Mouse (Mus musculus) ZHBTc4 (cell line): Measurements from ENCODE around the gene Lrig1.

Experiments used
- DNase-seq: peaks from one replicate; pipeline ENCODE4 v3.0.0-alpha.2; 2011; ENCODE audit warnings: low read depth, low spot score

The Lrig1 gene

DNA sequence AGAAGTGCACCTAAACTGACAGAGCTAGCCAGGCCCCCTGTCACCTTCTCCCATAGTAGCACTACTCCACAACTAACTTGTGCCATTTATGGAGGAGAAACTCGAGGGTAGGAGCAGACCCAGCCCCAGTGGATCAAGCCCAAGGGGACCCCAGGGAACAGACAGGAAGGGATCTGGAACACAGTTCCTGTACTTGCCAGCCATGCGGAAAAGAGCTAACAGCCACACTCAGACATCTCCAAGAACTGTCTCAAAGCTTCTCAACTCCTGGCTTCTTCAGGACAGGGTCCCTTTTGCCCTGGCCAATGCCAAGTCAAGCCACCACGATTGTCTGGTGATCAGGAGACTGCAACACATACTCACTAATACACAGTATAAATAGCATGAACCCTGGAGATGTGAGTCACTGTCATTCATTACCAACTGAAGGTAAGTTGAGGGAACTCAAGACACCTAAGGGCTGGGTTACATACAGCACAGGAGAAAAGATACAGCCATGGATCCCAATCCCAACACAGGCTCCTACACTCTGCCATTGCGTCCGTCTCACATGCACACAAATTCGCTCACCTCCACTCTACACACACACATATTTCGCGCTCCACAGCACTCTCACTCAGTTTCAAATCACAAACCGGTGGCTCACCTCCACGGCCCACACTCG is 1.3 kb downstream of the Lrig1 start:
- DNase-seq, result no peak

DNA sequence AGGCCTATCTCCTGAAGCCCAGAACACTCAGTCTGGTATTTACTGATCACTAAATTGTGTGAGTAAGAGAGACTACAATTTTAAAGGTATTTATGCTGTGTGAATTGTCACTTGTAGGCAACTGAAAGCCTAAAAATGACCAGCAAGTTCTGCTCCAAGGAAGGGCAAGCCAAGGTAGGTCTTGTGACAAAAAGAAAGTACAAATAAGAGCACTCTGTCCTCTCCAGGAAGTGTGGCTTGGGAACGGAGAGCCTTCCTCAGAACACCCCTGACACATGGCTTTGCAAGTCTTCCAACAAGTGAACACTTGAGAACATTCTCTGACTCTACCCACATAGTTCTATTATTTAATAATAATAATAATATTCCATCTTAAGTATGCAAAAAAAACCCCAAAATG is 2.5 kb downstream of the Lrig1 start:
- DNase-seq, result no peak

DNA sequence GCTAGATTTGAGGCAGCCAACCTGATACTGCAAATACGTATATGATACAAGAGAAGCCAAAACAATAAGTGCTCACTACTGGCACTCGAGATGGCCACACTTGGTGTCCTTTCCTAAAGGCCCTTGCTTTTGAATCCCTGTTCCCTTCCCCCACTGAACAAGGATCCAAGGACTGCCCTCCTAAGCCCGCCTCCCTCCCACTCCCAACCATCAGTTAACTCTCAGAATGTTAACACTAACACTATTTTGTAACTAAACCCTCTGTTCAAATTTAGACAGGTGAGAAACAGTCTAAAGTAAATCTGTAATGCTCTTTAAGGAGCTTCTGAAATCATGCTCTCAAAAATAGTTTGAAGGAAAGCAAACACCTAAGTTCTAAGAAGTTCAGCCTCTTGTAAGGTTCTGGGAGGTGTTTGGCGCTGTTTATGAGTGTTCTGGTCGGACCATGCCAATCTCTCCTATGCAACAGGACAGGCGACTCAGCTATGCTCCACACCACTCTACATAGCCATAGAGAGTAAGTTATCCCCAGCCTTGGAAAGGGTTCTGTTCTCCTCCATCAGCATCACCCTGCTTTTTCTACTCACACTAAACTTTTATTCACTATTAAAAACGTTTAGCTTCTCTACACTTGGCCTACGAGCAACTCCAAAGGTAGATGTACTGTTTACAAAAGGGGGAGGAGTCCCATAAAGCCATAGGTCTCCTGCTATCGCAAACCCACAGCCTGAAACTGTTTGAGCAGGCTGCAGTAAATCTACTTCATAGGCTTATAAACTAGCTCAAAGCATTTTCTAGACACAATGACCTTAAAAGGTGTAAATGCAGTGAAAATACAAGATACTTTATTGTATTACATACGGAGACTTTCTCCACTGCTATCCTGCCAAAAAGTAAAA is 3.5 kb downstream of the Lrig1 start:
- DNase-seq, result no peak

DNA sequence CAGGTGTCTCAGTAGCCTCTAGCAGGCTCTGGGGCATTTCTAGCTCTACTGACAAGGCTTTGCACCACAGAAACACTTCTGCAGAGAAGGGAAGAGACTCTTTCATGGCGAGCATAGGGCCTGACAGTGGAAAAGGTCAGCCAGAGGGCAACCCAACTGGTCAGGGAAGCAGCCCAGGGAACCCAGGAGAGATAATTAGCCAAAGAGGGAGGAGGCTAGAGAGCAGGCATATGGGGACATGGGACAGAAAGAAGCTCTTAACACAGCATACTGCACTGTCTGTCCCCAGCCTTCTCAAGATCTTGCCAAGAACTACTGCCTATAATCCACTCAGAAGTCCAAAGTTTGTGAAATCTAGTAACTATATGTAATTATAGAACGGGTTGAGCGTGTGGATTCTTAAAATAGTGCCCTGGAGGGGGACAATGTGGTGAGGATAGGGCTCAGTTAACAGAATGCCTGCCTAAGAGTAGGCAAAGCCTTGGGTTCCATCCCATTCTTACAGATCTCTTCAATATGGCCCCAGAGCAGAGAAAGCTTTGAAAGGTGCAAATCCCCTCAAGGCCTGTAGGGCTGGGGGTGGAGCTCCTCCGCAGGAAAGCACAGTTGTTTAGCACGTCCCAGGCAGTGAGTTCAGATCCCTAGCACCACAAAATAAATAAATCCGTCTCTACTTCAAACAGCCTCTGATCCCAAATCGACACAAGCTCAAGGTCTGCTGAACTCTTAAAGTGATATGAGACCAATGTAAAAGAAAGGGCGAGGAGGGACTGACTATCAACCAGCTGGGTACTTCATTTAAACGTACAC is 4.6 kb downstream of the Lrig1 start:
- DNase-seq, result peak; percentile 70

DNA sequence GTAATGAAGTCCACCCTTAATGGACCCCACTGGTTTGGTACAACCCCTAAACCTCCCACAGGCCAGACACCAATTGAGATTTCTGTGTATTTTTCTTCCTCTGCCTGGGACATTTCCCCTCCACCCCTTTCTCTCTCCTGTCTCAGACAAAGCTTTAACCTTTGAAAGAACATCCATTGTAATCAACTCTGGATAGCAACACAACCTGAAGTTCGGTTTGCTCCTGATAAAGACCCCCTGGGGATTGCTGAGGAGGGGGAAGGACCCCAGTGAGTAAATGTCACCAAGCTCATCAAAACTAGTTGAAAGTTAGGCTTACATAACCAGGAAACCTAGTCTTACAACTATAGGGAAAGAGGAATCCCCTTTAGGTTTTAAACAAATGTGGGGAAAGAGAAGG is 5.5 kb downstream of the Lrig1 start:
- peak; percentile 59 for DNase-seq

DNA sequence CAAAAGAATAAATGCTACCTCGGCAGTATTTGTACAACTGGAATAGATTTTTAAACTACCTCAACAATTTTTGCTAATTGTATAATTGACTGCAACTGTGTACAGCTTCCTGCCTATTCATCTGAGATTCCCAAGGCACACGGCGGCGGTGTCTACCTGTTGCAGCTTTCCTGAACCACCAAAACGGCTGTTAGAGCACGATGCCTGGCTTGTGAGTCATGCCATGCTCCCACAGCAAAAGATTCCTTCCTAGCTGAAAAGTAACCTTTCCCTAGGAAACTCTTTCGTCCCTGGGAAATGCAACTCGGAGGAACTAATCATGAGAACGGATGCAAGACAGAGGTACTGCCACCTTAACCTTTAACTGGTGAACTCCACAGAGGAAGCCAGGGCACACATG is 6.9 kb downstream of the Lrig1 start:
- DNase-seq, result no peak

DNA sequence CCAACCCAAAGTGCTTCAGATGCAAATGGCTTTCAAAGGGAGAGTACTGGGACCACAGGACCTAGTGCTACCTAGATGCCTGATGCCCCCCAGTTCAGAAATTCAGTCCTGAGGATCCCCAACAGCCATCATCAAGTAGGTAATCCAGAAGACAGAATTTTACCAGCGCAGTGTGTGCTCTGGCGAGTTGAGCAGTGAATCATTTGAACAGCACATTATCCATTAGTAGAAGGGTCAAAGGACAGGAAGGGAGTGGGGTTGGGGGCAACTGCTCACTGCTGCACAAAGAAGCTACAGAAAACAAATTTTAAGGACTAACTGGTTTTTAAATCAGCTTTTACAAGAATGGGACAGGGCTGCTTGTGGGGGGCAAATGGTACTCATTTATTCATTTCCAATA is 8.0 kb downstream of the Lrig1 start:
- DNase-seq, result no peak

DNA sequence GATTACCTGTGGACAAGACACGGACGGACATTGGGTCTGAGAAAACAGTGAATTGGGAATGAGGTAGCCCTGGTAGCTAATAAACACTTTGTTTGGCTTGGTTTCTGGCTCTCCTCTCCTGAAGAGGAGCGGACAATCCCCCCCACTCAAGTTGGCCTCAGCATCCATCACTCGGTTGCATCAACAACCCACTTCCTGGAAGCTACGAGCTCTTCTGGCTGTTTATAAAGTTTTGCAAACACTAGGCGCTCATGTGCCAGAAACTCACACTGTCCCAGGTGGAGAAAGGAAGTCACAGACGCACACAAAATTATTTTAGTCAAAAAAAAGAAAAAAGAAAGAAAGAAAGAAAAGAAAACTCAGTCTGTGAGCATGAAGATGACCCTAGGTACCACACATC is 9.7 kb downstream of the Lrig1 start:
- DNase-seq, result no peak

DNA sequence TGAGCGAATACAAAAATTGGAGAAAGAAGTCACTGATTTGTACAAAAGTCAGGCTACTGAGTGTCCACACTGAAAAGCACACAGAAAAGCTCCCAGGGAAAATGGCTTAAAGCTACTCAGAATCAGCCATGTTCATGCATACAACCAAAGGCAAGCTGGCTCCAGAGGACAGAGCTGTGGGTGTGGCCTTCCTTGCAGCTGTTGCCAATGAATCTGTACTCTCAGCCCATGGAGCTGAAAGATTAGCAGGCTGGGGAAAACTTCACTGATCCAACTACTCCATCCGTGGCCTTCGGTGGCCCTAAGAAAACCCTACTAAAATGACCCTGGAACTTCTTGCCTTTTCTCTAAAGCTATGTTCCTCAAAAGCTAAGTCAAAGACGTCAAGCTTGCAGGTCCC is 11.2 kb downstream of the Lrig1 start:
- DNase-seq, result peak; percentile 50

DNA sequence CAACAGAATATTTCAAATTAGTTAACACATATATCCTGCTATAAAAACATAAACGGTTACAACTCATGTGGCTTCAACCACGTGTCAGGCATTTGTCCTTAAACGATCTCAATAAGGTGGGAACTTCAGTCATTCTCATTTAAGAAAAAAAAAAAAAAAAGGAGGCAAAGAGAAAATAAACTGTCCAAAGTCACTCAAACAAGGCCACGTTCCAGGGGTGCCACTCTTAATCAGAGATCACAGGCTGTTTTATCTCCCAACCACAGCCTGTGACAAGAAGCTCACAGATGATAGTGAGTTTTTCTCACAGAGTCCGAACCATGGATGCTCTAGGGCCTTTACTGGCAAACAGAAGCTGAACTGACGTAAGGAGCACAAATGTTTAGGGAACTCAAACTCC is 13.9 kb downstream of the Lrig1 start:
- DNase-seq, result no peak

DNA sequence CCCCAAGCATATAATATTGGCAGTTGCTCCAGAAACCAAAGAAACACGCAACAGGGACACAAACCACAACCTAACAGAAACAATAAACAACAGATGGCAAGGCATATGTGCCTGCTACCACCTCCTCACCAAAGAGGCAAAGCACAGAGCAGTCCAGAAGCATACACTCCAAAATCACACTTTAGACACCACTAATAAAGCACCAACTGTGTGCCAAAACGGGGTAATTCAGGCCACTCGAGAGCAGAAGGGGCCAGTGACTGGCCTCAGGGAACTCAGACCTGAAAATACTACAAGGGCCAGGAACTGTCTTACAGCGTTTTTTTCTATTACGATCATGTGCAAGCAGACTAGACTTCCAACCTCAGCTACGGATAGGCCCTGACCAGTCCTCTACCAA is 14.3 kb downstream of the Lrig1 start:
- no peak for DNase-seq

DNA sequence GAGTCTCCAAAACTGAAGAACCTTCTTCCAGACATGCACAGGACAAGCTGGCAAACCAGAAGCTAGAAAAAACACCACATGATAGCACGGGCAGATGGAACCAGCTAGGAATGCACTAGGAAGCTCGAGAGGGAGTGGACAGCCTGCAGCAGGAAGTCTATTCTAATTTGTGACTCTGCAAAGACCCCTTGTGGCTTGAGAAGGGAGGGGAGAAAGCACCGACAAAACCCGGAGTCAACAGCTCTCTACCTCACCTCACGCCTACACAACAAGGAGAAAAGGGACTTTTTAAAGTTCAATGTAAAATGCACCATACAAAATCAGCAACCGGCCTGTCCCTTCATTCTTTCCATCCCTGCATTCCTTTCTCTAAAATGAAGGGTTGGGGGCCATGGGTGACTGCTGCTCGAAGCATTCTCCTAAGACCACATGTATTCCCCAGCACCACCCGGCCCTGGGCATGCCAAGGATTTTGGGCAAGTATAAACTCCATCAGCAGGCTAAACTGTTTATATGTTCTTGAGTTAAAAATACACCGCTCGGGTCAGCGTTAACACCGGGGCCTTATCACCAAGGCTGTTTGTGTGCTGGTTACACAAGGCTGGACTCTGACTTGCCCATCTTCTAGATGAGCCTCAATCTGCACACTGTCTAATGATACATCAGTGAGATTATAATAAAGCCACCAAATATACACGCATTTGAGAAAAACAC is 15.0 kb downstream of the Lrig1 start:
- DNase-seq, result peak; percentile 77

DNA sequence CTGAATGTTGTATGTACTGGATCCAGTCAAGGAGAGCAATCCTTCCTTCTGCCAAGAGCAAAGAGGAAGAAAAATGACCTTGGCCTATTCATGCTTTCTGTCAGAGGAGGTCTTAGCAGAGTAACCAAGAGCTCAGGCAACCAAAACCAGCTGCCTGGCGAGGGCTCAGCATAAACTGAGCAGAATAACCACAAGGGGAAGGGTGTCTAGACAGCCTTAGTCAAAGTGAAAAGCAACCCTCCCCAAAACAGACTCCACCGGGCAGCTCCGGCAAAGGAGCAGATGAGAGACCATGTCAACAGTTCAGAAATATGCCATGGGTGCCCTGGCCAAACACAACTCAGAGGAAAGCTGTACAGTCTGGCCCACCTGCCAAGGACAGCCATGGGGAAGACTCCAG is 16.3 kb downstream of the Lrig1 start:
- no peak for DNase-seq

DNA sequence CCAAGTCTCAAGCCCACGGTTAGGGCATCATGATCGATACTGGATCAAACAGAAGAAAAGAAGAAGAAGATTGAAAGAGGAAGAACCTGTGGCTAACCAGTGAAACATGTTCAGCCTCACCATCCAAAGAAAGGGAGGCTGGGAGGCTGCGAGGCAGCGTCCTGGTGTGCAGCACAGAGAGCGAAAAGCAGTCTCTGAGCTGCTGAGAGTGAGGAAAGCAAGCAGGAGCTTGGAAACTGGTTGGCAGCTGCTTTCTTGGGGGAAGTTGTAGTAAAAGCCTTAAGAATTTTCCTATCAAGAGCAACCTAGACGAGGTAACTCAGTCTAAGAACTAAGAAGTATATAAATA is 17.7 kb downstream of the Lrig1 start:
- no peak for DNase-seq

DNA sequence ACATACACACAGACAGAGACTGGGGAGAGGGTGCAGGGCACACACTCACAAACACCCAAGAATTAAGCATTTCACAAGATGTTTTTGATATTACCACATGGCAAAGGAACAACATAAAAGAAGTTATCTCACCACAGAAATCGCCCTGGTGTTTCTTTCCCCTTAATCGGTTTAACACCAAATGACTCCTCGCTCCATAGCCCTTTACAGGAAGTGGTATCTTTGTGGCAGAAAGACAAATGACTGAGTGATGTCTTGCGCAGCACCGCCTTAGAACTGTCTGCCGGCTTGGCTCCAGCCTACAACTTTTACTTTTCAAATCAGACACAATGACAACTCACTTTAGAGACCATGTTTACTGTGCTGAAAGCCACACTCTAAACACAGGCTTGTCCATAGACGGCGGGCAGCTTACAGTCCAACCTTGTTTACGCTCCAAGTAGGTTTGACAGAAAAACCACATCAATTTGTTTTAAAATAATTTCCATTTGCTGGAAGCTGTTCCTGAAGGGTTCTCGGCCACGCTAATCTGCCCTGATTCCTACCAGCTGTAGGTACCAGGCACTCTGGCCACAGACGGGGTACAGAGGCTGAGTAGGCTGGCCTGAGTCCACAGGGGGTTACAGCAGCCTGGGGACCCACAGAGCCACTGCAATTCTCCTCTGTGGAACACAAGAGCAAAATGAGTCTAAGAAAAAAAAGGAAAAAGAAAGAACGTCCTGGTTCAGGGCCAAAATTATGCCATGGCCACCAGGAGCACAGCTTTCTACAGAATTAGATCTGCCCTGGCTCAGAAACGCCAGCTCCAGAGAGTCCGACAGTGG is 18.3 kb downstream of the Lrig1 start:
- DNase-seq, result no peak

DNA sequence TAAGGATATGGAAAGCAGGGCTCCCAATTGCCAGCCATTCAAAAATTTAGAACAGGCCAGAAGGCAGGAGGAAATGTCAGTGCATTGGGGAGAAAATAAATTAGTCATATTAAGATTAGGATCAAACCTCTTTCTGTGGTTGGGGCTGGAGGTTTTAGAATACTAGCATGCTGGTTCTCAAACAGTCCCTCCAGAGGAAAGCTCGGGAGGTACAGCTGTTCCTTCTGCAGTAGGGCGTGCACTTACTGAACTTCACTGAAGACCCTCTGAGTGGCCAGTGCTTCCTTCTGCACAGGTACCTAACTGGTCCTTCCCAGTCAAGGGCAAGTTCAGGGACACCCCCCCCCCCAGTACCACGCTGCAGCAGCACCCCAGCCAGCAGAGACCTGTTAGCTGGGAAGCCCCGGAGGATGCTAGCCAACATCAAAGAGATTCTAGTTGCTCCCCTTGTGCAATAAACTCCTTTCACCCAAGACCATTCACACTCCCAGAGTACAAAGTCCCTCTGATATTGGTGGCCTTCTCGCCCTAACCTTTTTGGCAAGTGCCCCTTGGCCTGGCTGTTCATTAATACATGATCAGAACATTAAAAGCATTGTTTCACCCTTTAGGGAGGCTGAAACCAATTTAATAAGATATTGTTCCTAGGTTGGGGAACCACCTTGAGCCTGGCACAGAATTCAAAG is 19.1 kb downstream of the Lrig1 start:
- no peak for DNase-seq

DNA sequence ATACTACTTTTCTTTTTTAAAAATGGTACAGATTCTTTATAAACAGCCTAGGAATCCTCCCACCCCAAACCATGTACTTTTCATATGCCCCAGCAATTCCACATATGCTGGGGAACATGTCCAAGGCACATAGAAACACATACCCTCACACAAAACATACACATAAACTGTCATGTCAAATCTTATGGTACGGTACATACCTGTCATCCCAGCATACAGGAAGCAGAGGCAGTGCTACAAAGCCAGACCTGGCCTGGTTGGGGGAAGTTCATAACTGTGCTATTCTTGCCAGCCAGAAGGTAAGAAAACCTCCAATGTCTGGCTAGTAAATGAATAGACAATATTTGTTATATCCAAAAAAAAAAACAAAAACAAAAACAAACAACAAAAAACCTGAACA is 20.7 kb downstream of the Lrig1 start:
- DNase-seq, result no peak

DNA sequence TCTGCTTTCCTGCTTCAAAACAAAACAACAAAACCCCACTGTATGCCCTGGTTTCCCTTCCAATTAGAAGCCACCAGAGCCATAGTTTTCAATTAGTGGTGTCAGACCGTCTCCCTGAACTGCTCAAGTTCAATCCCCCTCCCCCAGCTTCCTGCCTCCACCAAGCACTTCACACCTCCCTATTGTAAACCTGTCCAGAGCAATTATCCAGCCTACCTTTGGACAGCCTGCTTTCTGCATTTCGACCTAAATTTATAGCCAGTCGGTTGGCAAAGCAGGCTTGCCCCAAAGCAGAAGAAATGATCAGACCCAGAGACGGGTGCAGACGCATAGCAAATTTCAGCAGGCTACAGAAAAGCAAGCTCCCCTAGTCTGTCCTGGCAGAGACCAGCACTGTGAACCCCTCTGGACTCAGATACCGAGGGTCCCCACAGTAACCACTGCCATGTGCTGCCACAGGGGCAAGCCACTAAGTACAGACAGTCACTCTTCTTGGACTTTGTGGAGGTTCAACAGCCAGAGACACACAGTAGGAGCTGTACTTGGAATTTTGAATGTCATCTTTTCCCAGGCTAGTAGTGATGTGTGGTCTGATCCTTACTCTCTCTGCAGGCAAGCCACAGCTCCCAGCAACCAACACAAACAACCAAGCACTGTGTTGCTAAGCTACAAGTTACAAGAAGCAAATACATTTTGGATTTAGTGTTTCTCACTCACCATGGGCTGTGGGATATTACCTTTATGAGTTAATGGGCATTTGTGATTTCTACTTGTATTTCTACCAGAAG is 21.4 kb downstream of the Lrig1 start:
- DNase-seq, result no peak

DNA sequence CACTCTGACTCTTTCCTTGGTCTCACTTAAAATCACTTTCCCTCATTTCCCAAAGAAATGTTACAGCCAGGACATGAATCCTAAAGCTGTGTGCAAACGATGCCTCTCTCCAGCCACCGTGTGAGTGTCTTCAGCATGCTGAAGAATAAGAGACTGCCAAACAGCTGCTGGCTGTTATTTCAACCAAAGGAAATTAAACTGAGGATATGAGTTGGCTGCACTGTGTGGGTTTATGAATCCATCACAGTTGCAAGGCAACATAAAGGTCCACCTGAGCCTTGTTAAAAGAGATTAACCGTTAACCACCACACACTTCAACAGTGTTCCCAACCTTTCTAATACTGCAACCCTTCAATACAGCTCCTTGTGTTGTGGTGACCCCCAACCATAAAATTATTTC is 22.5 kb downstream of the Lrig1 start:
- DNase-seq, result no peak

DNA sequence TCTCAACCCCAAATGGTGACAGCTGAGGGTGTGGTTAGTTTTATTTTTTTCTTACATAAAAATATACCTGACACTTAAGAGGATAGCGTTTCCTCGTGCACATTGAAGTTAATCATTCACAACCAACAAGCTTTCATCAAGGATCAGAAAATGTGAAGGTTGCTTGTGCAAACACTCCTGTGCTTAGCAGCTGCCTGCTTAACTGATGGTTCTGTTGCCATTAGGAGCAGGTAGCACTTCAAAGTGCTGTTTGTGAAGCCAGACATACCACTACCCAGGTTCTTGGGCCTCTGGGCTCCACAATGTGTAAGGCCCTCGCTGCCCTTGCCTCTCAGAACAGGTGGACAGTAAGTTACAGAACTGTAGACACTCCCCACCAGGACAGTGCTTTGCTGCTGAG is 23.1 kb downstream of the Lrig1 start:
- DNase-seq, result no peak
